Mouse (Mus musculus): ENCODE results near the gene Mtfmt. TPM values are rescaled to one million over a fixed set of nuclear protein-coding genes. Genes with fewer than 3 reads are reported as not detected.

Mtfmt gene
- 18.6 and 22.1 TPM in 2 replicates for polyA plus RNA-seq (2015; fragmentation: Nextera tagmentation; extraction: Ambion mirVana)

- WGBS = under 1% methylated on average over 54 of the region's 54 CpGs
- no peaks in the 10 kb centered on the region for H3K9me3 ChIP-seq
- peaks cover 5% of the 10 kb centered on the region; the same call in 1 of the 2 replicates for H3K36me3 ChIP-seq
- H3K4me3 ChIP-seq (replicated peaks) = peak within 1 kb of the TSS; percentile 99
- H3K27me3 ChIP-seq (replicated peaks) = 0 out of 2 replicates have a peak, but pooled peaks cover 2% of the 10 kb centered on the region
- 0 out of 2 replicates have a peak, but pooled peaks cover 2% of the 10 kb centered on the region for H3K4me1 ChIP-seq (replicated peaks)
- peak within 1 kb of the TSS; percentile 86 for H3K9ac ChIP-seq
- peak; percentile 96 for ATAC-seq
- H3K4me2 ChIP-seq (replicated peaks) = peak within 1 kb of the TSS; percentile 72
- 0 out of 2 replicates have a peak within 1 kb of the TSS, but pooled peaks have one; percentile 40 for H3K27ac ChIP-seq
These were observed at the start of gene Mtfmt for GRCm38 (mm10) chr9:65435671-65436301. TSS of gene Mtfmt (plus strand) at chr9:65435782.

- Histone ChIP-seq H3K4me2 (replicated peaks) (no peak overlapping the region), H3K9me3 (no peaks in the 10 kb centered on the region), H3K4me3 (replicated peaks) (no peak overlapping the region), H3K27ac (no peak overlapping the region), H3K27me3 (replicated peaks) (peaks cover 71% of the 10 kb centered on the region), H3K4me1 (replicated peaks) (peaks cover 12% of the 10 kb centered on the region), H3K9ac (no peak overlapping the region), H3K36me3 (no peaks in the 10 kb centered on the region)
- peak; percentile 39; the same call in 1 of the 2 replicates for ATAC-seq
- 15% methylated on average over 8 of the region's 8 CpGs for WGBS
These were observed 49.0 kb upstream of the Mtfmt start for GRCm38 (mm10) chr9:65386373-65387140.

DNA sequence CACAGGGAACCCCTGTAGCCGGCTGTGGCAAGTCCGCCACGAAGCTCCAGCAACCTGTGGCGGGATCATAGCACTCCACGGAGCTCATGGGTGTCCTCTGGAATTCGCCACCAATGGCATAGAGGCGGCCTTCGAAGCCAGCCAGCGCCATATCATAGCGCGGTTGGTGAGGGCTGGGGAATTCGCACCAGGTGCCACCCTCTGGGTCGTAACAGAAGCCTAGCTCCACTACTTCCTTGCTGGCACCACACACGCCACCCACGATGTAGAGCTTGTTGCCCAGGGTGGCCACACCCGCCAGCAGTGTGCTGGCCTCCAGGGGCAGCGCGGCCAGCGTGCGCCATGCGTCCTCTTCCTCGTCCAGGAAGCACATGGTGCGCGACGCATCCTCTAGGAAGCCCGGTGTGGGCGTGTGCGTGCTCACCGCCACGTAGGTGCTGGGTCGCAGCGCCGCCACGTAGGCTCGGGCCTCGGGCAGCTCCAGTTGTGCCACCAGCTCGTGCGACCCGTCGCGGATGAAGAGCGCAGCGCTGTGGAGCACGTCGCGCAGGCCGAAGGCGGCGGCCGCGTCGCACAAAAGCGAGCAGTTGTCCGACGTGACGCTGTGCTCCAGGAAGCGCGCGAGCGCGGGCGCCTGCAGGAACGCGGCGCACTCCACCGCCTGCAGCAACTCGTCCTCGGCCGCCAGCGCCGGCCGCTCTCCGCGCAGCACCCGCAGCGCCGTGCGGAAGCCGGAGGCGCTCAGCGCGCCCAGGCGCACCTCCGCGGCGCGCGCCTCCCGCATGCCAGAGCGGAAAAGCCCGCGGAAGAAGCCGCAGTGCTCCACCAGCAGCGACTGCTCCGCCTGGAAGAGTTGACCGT lies 44.6 kb upstream of the Mtfmt start:
- peak overlapping the region; percentile 35 for H3K9ac ChIP-seq
- H3K36me3 ChIP-seq = no peaks in the 10 kb centered on the region
- no peaks in the 10 kb centered on the region for H3K9me3 ChIP-seq
- peak overlapping the region; percentile 44 for H3K4me3 ChIP-seq (replicated peaks)
- peak overlapping the region; percentile 76 for H3K4me2 ChIP-seq (replicated peaks)
- H3K27ac ChIP-seq = no peak overlapping the region
- 14% methylated on average over 96 of the region's 96 CpGs for WGBS
- peaks cover 66% of the 10 kb centered on the region for H3K27me3 ChIP-seq (replicated peaks)
- peak; percentile 60 for ATAC-seq
- peaks cover 12% of the 10 kb centered on the region for H3K4me1 ChIP-seq (replicated peaks)

DNA sequence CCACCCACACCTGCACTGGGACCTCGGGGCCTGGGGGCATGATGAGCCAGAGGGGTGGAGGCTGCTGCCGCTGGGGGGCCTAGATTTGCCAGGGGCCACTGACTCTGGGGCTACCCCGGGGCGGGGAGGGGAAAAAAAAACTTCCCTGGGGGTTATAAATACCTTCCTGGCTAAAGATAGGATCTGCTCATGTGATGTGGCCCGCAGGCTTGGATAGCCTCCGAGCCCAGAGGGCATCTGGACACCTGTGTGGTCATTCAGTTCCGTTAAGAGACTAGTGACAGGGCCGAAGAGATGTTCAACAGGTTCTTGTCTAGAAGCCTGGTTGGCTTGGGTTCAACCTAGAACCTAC lies 44.0 kb upstream of the Mtfmt start, which contains the start of gene Kbtbd13:
Gene Kbtbd13 (minus strand): TSS at position 40 of the 352 bp plus-strand sequence.
- peaks cover 68% of the 10 kb centered on the region for H3K27me3 ChIP-seq (replicated peaks)
- peak within 1 kb of the TSS; percentile 76 for H3K4me2 ChIP-seq (replicated peaks)
- H3K27ac ChIP-seq = no peak within 1 kb of the TSS
- no peak for ATAC-seq
- WGBS = 33% methylated on average over 8 of the region's 8 CpGs
- peak within 1 kb of the TSS; percentile 35 for H3K9ac ChIP-seq
- H3K36me3 ChIP-seq = no peaks in the 10 kb centered on the region
- peak within 1 kb of the TSS; percentile 44 for H3K4me3 ChIP-seq (replicated peaks)
- H3K9me3 ChIP-seq = no peaks in the 10 kb centered on the region
- H3K4me1 ChIP-seq (replicated peaks) = peaks cover 16% of the 10 kb centered on the region

GRCm38 (mm10) chr9:65392638-65393364 lies 42.8 kb upstream of the Mtfmt start:
- no peak overlapping the region for H3K4me3 ChIP-seq (replicated peaks)
- H3K36me3 ChIP-seq = no peaks in the 10 kb centered on the region
- peaks cover 72% of the 10 kb centered on the region for H3K27me3 ChIP-seq (replicated peaks)
- no peak overlapping the region for H3K4me2 ChIP-seq (replicated peaks)
- H3K27ac ChIP-seq = no peak overlapping the region
- no peak for ATAC-seq
- WGBS = 29% methylated on average over 6 of the region's 6 CpGs
- peaks cover 16% of the 10 kb centered on the region for H3K4me1 ChIP-seq (replicated peaks)
- H3K9ac ChIP-seq = no peak overlapping the region
- no peaks in the 10 kb centered on the region for H3K9me3 ChIP-seq

- Histone ChIP-seq H3K4me3 (replicated peaks) (no peak overlapping the region), H3K27me3 (replicated peaks) (peaks cover 72% of the 10 kb centered on the region), H3K4me2 (replicated peaks) (no peak overlapping the region), H3K27ac (no peak overlapping the region), H3K36me3 (no peaks in the 10 kb centered on the region), H3K9ac (no peak overlapping the region), H3K4me1 (replicated peaks) (peaks cover 23% of the 10 kb centered on the region), H3K9me3 (no peaks in the 10 kb centered on the region)
- ATAC-seq = no peak
- 20% methylated on average over 2 of the region's 2 CpGs for WGBS
These were observed 42.0 kb upstream of the Mtfmt start for GRCm38 (mm10) chr9:65393606-65394005.

DNA sequence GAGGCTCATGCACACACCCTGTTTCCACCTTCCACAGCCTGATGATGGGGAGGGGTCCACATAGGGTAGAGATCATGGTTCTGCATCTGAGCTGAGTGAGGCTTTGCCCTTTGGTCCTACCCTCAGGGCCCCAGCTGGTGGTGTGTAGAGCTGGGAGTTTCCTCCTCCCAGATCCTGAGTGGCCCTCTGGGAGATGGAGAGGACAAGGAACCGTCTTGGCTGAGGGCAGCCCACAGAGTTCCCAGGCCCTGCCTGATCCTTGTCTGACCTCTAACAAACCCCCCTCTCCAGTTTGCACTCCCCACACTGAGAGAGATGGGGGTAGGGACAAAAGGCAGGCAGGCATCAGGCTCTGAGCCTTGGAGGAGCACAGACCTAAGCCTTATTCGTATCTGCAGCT lies 41.2 kb upstream of the Mtfmt start:
- 54% methylated on average over 2 of the region's 2 CpGs for WGBS
- Histone ChIP-seq H3K4me1 (replicated peaks) (peaks cover 23% of the 10 kb centered on the region), H3K27ac (no peak overlapping the region), H3K9ac (no peak overlapping the region), H3K4me3 (replicated peaks) (no peak overlapping the region), H3K9me3 (no peaks in the 10 kb centered on the region), H3K36me3 (no peaks in the 10 kb centered on the region), H3K4me2 (replicated peaks) (no peak overlapping the region), H3K27me3 (replicated peaks) (peaks cover 64% of the 10 kb centered on the region)
- peak; percentile 37; the same call in 1 of the 2 replicates for ATAC-seq

DNA sequence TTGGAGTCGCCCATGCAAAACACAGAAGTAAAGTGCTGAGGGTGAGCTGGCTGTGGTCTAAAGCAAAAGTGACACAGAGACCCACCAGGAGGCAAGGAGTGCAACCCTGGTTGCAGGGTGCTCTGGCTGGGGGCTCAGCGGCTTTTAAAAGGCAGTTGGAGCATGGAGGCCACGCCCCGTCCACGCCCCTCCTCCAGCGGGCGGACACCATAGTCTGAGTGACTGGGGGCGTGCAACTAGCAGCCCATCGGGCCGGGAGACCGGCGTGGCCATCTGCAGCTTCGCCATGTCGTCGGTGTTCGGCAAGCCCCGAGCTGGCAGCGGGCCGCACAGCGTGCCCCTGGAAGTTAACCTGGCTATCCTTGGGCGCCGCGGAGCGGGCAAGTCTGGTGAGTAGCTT lies 37.3 kb upstream of the Mtfmt start, which contains the start of gene Rasl12:
Gene Rasl12 (plus strand): TSS at position 228 of the 400 bp plus-strand sequence.
- H3K27me3 ChIP-seq (replicated peaks) = peaks cover 40% of the 10 kb centered on the region
- peak; percentile 79 for ATAC-seq
- no peaks in the 10 kb centered on the region for H3K9me3 ChIP-seq
- peak within 1 kb of the TSS; percentile 37; the same call in 1 of the 2 replicates for H3K9ac ChIP-seq
- peak within 1 kb of the TSS; percentile 45 for H3K4me3 ChIP-seq (replicated peaks)
- no peak within 1 kb of the TSS for H3K27ac ChIP-seq
- under 1% methylated on average over 24 of the region's 24 CpGs for WGBS
- no peaks in the 10 kb centered on the region for H3K36me3 ChIP-seq
- H3K4me1 ChIP-seq (replicated peaks) = peaks cover 14% of the 10 kb centered on the region
- H3K4me2 ChIP-seq (replicated peaks) = peak within 1 kb of the TSS; percentile 85

DNA sequence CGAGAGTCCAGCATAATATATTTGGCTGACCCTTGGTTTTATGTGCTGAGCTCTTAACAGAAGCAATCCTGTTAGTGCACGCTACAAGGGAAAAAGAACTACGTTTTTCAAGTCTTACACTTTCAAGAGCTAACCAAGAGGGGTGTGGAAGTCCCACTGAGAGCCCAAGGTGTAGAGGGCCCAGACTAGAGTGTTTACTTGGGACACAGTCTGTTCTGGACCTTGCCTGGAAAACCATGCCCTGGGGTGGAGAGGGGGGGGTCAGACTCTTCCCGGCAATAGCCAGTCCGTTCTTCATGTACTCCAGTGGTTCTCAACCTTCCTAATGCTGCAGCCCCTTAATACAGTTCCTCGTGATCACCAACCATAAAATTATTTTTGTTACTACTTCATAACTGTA lies 35.6 kb upstream of the Mtfmt start:
- no peak overlapping the region for H3K27ac ChIP-seq
- H3K9me3 ChIP-seq = no peaks in the 10 kb centered on the region
- H3K27me3 ChIP-seq (replicated peaks) = peaks cover 37% of the 10 kb centered on the region
- H3K4me2 ChIP-seq (replicated peaks) = no peak overlapping the region
- no peak overlapping the region for H3K4me3 ChIP-seq (replicated peaks)
- peaks cover 11% of the 10 kb centered on the region for H3K4me1 ChIP-seq (replicated peaks)
- WGBS = 84% methylated on average over 6 of the region's 6 CpGs
- no peak for ATAC-seq
- no peak overlapping the region for H3K9ac ChIP-seq
- H3K36me3 ChIP-seq = no peaks in the 10 kb centered on the region

GRCm38 (mm10) chr9:65404331-65405183 lies 31.0 kb upstream of the Mtfmt start:
- Histone ChIP-seq H3K4me3 (replicated peaks) (no peak overlapping the region), H3K9me3 (no peaks in the 10 kb centered on the region), H3K9ac (no peak overlapping the region), H3K27me3 (replicated peaks) (peaks cover 11% of the 10 kb centered on the region; the same call in 1 of the 2 replicates), H3K4me1 (replicated peaks) (no peaks in the 10 kb centered on the region), H3K36me3 (no peaks in the 10 kb centered on the region), H3K27ac (no peak overlapping the region), H3K4me2 (replicated peaks) (no peak overlapping the region)
- 67% methylated on average over 15 of the region's 15 CpGs for WGBS
- ATAC-seq = no peak

DNA sequence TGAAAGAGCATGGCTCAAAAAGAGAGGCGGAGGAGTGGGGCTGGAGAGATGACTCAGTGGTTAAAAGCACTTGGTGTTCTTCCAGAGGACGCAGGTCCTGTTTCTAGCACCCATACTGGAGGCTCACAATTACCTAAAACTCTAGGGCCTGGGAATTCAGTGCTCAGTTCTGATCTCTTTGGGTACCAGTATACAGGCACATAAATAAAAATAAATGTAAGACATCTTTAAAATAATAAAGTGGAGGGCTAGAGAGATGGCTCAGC lies 30.5 kb upstream of the Mtfmt start:
- no peak for ATAC-seq
- no peak overlapping the region for H3K4me3 ChIP-seq (replicated peaks)
- H3K9ac ChIP-seq = no peak overlapping the region
- no peak overlapping the region for H3K4me2 ChIP-seq (replicated peaks)
- H3K27me3 ChIP-seq (replicated peaks) = peaks cover 11% of the 10 kb centered on the region; the same call in 1 of the 2 replicates
- no peak overlapping the region for H3K27ac ChIP-seq
- WGBS = 72% methylated on average over 2 of the region's 2 CpGs
- H3K9me3 ChIP-seq = no peaks in the 10 kb centered on the region
- no peaks in the 10 kb centered on the region for H3K4me1 ChIP-seq (replicated peaks)
- no peaks in the 10 kb centered on the region for H3K36me3 ChIP-seq

Measured in intestine, embryonic 15.5 days (tissue).